Mouse (Mus musculus): ENCODE measurements at regions not wholly inside any gene's neighbourhood (a gene's known extent, or its start where the extent isn't known, plus 50 kb on each side); places are given as distances from the start of the nearest gene placed in this dataset.
"Not testable (repeated sequence)": the region's sequence is repeated elsewhere in the genome, so short reads cannot be mapped to it uniquely, and the experiment has no call there.

DNA sequence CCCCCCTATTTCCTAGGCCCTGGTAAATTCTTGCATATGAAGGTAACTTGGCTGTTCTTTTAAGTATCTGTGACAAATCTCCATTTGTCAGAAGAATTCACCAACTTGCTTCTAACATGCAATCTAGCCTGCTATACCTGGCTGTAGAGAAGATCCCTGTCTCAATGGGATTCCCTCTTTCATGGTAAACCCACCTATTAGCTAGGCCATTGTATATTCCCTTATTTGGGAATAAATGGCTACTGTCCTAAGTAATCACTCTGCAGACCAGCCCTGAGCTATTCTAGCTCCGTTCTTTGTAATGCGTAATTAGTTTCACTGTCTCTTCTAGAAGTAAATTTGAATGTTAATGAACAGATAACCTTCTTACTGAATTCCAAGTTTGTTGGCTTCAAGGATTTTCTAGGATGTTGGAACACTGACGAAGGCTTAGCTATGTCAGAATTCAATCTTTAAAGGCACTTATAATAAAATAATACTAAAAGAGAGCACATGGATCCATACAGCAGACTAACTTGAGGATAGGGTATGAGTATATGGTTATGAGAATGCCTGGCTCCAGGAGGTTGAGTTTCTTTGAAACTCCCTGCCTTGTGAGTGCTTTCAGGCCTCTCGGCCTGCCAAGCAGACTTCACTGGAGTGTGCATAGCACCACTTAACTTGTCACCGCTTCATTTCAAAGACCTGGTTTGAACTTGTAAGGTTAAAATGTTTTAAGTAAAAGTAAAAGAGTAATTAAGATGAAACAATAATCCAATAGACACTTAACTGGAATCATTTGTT, 403.7 kb upstream of the Dab2 start:
- H3K27me3 ChIP-seq; H3K27ac ChIP-seq; H3K36me3 ChIP-seq; ATAC-seq (ENCODE audit: insufficient number of reproducible peaks, insufficient read depth, low FRiP score, low TSS enrichment); H3K4me2 ChIP-seq (replicated peaks); H3K9me3 ChIP-seq; H3K9ac ChIP-seq; H3K4me3 ChIP-seq; H3K4me1 ChIP-seq: not testable (repeated sequence)
- 85% methylated on average over 5 of the region's 5 CpGs for WGBS

- Histone ChIP-seq H3K4me1 (no peaks in the 10 kb centered on the region), H3K27me3 (no peaks in the 10 kb centered on the region), H3K4me2 (replicated peaks) (no peak overlapping the region), H3K27ac (no peak overlapping the region), H3K9me3 (no peaks in the 10 kb centered on the region), H3K4me3 (no peak overlapping the region), H3K9ac (no peak overlapping the region), H3K36me3 (no peaks in the 10 kb centered on the region)
- no peak for ATAC-seq (ENCODE audit: insufficient number of reproducible peaks, insufficient read depth, low FRiP score, low TSS enrichment)
- WGBS = 11% methylated on average over 2 of the region's 2 CpGs
These were observed 384.3 kb upstream of the Dab2 start for GRCm38 (mm10) chr15:5915261-5915660.

GRCm38 (mm10) chr15:5920058-5920457, 379.5 kb upstream of the Dab2 start:
- Histone ChIP-seq H3K27me3 (no peaks in the 10 kb centered on the region), H3K4me2 (replicated peaks) (no peak overlapping the region), H3K4me1 (no peaks in the 10 kb centered on the region), H3K36me3 (no peaks in the 10 kb centered on the region), H3K4me3 (no peak overlapping the region), H3K9me3 (no peaks in the 10 kb centered on the region), H3K27ac (no peak overlapping the region), H3K9ac (no peak overlapping the region)
- 55% methylated on average over 4 of the region's 4 CpGs for WGBS
- ATAC-seq (ENCODE audit: insufficient number of reproducible peaks, insufficient read depth, low FRiP score, low TSS enrichment) = no peak

- Histone ChIP-seq H3K27ac (no peak overlapping the region), H3K4me3 (no peak overlapping the region), H3K27me3 (no peaks in the 10 kb centered on the region), H3K36me3 (no peaks in the 10 kb centered on the region), H3K9ac (no peak overlapping the region), H3K9me3 (no peaks in the 10 kb centered on the region), H3K4me1 (no peaks in the 10 kb centered on the region), H3K4me2 (replicated peaks) (no peak overlapping the region)
- no peak for ATAC-seq (ENCODE audit: insufficient number of reproducible peaks, insufficient read depth, low FRiP score, low TSS enrichment)
- 71% methylated on average over 3 of the region's 3 CpGs for WGBS
These were observed 371.8 kb upstream of the Dab2 start for GRCm38 (mm10) chr15:5927768-5928167.

DNA sequence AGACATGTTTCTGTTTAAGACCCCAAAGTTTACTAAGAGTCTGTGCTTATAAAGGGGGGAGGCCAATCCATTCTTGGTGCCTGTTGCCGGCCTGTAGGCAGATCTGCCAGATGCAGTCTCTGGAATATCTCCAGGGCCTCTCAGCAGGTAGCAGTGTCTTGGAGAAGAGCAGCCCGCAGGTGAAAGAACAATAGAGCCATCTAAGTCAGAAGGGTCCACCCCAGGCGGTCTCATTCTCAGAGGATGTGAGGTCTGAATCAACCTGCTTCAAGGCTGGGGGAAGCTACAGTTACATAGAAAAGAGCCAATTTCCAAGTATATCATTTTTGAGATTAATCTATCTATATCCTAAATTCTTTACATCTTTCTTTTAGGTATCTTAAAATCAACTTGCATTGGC, 366.0 kb upstream of the Dab2 start:
- Histone ChIP-seq H3K4me2 (replicated peaks) (no peak overlapping the region), H3K4me1 (no peaks in the 10 kb centered on the region), H3K27ac (no peak overlapping the region), H3K36me3 (no peaks in the 10 kb centered on the region), H3K9me3 (no peaks in the 10 kb centered on the region), H3K9ac (no peak overlapping the region), H3K27me3 (no peaks in the 10 kb centered on the region), H3K4me3 (no peak overlapping the region)
- no peak for ATAC-seq (ENCODE audit: insufficient number of reproducible peaks, insufficient read depth, low FRiP score, low TSS enrichment)
- 42% methylated on average over 3 of the region's 3 CpGs for WGBS

DNA sequence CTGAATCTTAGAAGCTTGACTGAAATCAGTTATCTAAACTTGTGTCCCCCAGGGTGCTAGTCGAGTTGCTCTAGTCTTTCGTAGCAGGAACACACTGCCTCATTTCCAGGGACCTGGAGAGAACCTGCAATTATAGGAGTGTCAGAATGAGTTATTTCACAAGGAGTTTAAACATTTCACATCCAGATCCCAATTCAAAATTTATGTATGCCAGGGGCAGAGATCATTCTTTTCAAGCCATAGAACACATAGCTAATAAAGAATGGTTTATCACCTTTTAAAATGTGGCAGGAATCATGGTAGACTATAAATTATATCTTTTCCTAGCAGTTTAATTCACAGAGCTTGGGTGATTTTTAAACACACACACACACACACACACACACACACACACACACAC, 358.6 kb upstream of the Dab2 start:
- Histone ChIP-seq H3K4me3 (no peak overlapping the region), H3K9me3 (no peaks in the 10 kb centered on the region), H3K9ac (no peak overlapping the region), H3K27me3 (no peaks in the 10 kb centered on the region), H3K27ac (no peak overlapping the region), H3K4me1 (no peaks in the 10 kb centered on the region), H3K36me3 (no peaks in the 10 kb centered on the region), H3K4me2 (replicated peaks) (no peak overlapping the region)
- WGBS = 41% methylated on average over 2 of the region's 2 CpGs
- no peak for ATAC-seq (ENCODE audit: insufficient number of reproducible peaks, insufficient read depth, low FRiP score, low TSS enrichment)

DNA sequence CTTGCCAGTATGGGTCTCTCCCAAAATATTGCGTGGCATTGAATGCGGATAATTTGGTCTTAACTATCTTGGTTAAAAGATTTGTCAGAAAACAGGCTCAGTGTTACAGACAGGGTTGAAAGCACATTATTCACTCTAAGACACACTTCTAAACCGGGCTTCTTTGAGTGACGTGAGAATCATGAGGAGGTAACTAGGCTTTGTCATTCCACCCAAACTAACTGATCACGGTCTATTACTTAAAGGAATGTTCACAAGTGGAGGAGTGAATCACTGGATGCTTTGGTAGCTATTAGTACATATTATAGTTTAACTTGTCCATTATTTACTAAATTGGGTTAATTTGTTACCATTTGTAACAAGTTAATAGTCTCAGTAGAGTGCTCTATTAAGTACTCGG, 352.9 kb upstream of the Dab2 start:
- WGBS = 86% methylated on average over 6 of the region's 6 CpGs
- Histone ChIP-seq H3K4me2 (replicated peaks) (no peak overlapping the region), H3K9me3 (no peaks in the 10 kb centered on the region), H3K4me1 (no peaks in the 10 kb centered on the region), H3K27me3 (no peaks in the 10 kb centered on the region), H3K4me3 (no peak overlapping the region), H3K9ac (no peak overlapping the region), H3K27ac (no peak overlapping the region), H3K36me3 (no peaks in the 10 kb centered on the region)
- no peak for ATAC-seq (ENCODE audit: insufficient number of reproducible peaks, insufficient read depth, low FRiP score, low TSS enrichment)

- 77% methylated on average over 3 of the region's 3 CpGs for WGBS
- Histone ChIP-seq H3K27me3 (no peaks in the 10 kb centered on the region), H3K36me3 (no peaks in the 10 kb centered on the region), H3K9me3 (no peaks in the 10 kb centered on the region), H3K4me1 (no peaks in the 10 kb centered on the region), H3K9ac (no peak overlapping the region), H3K4me3 (no peak overlapping the region), H3K27ac (no peak overlapping the region), H3K4me2 (replicated peaks) (no peak overlapping the region)
- no peak for ATAC-seq (ENCODE audit: insufficient number of reproducible peaks, insufficient read depth, low FRiP score, low TSS enrichment)
These were observed 348.7 kb upstream of the Dab2 start for GRCm38 (mm10) chr15:5950919-5951318.

- H3K4me3 ChIP-seq; H3K27ac ChIP-seq; H3K4me2 ChIP-seq (replicated peaks); ATAC-seq (ENCODE audit: insufficient number of reproducible peaks, insufficient read depth, low FRiP score, low TSS enrichment); H3K4me1 ChIP-seq; H3K9me3 ChIP-seq; H3K27me3 ChIP-seq; H3K9ac ChIP-seq; H3K36me3 ChIP-seq: not testable (repeated sequence)
- WGBS = 96% methylated on average over 2 of the region's 2 CpGs
These were observed 347.9 kb upstream of the Dab2 start for GRCm38 (mm10) chr15:5951661-5952060.

GRCm38 (mm10) chr15:5953106-5953505, 346.5 kb upstream of the Dab2 start:
- ATAC-seq (ENCODE audit: insufficient number of reproducible peaks, insufficient read depth, low FRiP score, low TSS enrichment) = no peak
- no peaks in the 10 kb centered on the region for H3K9me3 ChIP-seq
- H3K4me3 ChIP-seq = no peak overlapping the region
- no peak overlapping the region for H3K27ac ChIP-seq
- H3K4me1 ChIP-seq = no peaks in the 10 kb centered on the region
- no peak overlapping the region for H3K4me2 ChIP-seq (replicated peaks)
- no peaks in the 10 kb centered on the region for H3K27me3 ChIP-seq
- no peak overlapping the region for H3K9ac ChIP-seq
- no peaks in the 10 kb centered on the region for H3K36me3 ChIP-seq

GRCm38 (mm10) chr15:5991351-5992065, 308.1 kb upstream of the Dab2 start:
- H3K9ac ChIP-seq = no peak overlapping the region
- ATAC-seq (ENCODE audit: insufficient number of reproducible peaks, insufficient read depth, low FRiP score, low TSS enrichment) = no peak
- H3K4me3 ChIP-seq = no peak overlapping the region
- H3K27me3 ChIP-seq = no peaks in the 10 kb centered on the region
- H3K4me1 ChIP-seq = no peaks in the 10 kb centered on the region
- no peaks in the 10 kb centered on the region for H3K9me3 ChIP-seq
- H3K36me3 ChIP-seq = no peaks in the 10 kb centered on the region
- WGBS = 59% methylated on average over 5 of the region's 5 CpGs
- H3K4me2 ChIP-seq (replicated peaks) = no peak overlapping the region
- no peak overlapping the region for H3K27ac ChIP-seq

- 88% methylated on average over 1 of the region's 1 CpGs for WGBS
- H3K4me2 ChIP-seq (replicated peaks); H3K36me3 ChIP-seq; H3K4me3 ChIP-seq; ATAC-seq (ENCODE audit: insufficient number of reproducible peaks, insufficient read depth, low FRiP score, low TSS enrichment); H3K27ac ChIP-seq; H3K9ac ChIP-seq; H3K9me3 ChIP-seq; H3K4me1 ChIP-seq; H3K27me3 ChIP-seq: not testable (repeated sequence)
These were observed 307.4 kb upstream of the Dab2 start for GRCm38 (mm10) chr15:5992146-5992545.
